Mouse (Mus musculus) ES-Bruce4 (cell line): ENCODE measurements at regions not wholly inside any gene's neighbourhood (a gene's known extent, or its start where the extent isn't known, plus 50 kb on each side); places are given as distances from the start of the nearest gene placed in this dataset.

ENCODE experiments used
- H3K27ac ChIP-seq: 2 replicates; pipeline ENCODE4 v1.5.1; 2012; ENCODE audit warnings: low read length, inconsistent platforms; ENCODE audit not compliant: insufficient read depth
- H3K27me3 ChIP-seq: 2 replicates; pipeline ENCODE4 v1.6.1; 2012; ENCODE audit warnings: mild to moderate bottlenecking, low read length, inconsistent platforms; ENCODE audit not compliant: control insufficient read depth, poor library complexity, insufficient read depth, severe bottlenecking
- H3K36me3 ChIP-seq: 2 replicates; pipeline ENCODE4 v1.6.1; 2012; ENCODE audit warnings: inconsistent platforms, mild to moderate bottlenecking, low read length, moderate library complexity; ENCODE audit not compliant: control insufficient read depth, poor library complexity, insufficient read depth, severe bottlenecking
- H3K4me1 ChIP-seq: one replicate; pipeline ENCODE4 v1.8.1; 2011; ENCODE audit warnings: low read length; ENCODE audit not compliant: control insufficient read depth, insufficient read depth
- H3K4me3 ChIP-seq: 2 replicates; pipeline ENCODE4 v1.5.1; 2011; ENCODE audit warnings: low read depth, mild to moderate bottlenecking, low read length
- H3K9ac ChIP-seq: 2 replicates; pipeline ENCODE4 v1.6.1; 2012; ENCODE audit warnings: low read depth, mild to moderate bottlenecking, inconsistent platforms; ENCODE audit not compliant: poor library complexity, severe bottlenecking
- H3K9me3 ChIP-seq: replicated peaks from 2 replicates; pipeline ENCODE4 v1.6.1; 2012; ENCODE audit warnings: mild to moderate bottlenecking, low read length, inconsistent platforms; ENCODE audit not compliant: control insufficient read depth, poor library complexity, insufficient read depth, severe bottlenecking
- CTCF ChIP-seq: IDR thresholded peaks from one replicate; pipeline ENCODE4 v1.8.1; 2011; ENCODE audit warnings: low read depth, low read length
- EP300 ChIP-seq: IDR thresholded peaks from 2 replicates; pipeline ENCODE4 v1.6.1; 2011; ENCODE audit warnings: low read depth, low read length; ENCODE audit not compliant: insufficient read depth
- POLR2A ChIP-seq: IDR thresholded peaks from one replicate; pipeline ENCODE4 v1.8.1; 2011; ENCODE audit warnings: low read length; ENCODE audit not compliant: insufficient read depth

DNA sequence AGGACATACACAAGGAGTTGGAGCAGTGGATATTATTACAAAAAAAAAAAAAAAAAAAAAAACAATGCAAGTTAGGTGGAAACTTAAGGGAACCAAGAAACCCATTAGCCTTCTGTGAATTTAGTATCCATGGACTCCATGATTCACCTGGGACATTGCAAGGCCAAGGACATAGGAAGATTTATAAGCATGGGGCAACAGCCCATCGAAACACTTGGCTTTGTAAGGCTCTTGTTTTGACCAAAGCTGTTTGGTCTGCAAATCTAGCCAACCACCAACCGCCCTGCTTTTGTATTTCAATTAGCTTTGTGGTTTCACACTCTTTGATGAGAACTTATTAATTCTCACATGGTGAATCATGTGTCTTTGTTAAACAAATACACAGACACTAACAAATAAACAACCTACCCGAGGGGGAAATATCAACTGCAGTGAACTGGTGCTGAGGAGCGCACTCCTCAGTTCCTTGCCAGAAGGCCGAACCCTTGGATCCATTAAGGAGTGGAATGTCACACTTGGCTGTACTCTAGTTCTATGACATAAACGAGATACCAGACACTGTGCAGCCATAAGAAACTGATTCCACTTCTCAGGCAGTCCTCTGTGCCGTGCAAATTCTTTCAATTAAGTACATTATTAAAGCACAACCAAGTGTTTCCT is 529.7 kb downstream of the Tmem38b start:
- Histone ChIP-seq H3K27ac (no peak overlapping the region), H3K9me3 (no peaks in the 10 kb centered on the region), H3K9ac (no peak overlapping the region), H3K36me3 (no peaks in the 10 kb centered on the region), H3K4me1 (no peaks in the 10 kb centered on the region), H3K4me3 (no peak overlapping the region), H3K27me3 (no peaks in the 10 kb centered on the region)
- TF ChIP-seq EP300 (no peak), CTCF (no peak), POLR2A (no peak)

DNA sequence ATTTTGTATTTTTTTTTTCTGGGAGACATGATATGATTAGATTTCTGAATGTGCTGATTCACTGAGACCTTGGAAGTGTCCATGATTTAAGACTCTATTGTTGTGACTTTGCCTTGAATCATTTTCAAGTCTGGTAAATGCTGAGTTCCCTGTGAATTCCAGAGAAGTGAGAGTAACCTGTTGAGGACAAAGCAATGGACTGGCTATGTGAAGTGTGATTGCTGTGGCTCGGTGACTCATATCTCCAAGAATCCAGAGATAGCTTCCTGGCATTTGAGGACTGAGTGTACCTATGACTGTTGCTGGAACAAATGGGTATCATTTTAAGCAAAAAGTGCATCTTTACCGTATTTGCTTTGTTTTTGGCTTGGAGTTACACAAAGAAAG is 530.2 kb downstream of the Tmem38b start:
- H3K27ac ChIP-seq, result no peak overlapping the region
- no peaks in the 10 kb centered on the region for H3K4me1 ChIP-seq
- TF ChIP-seq POLR2A, result no peak
- TF ChIP-seq EP300, result no peak
- no peak for TF ChIP-seq CTCF
- H3K4me3 ChIP-seq, result no peak overlapping the region
- H3K9ac ChIP-seq, result no peak overlapping the region
- H3K9me3 ChIP-seq, result no peaks in the 10 kb centered on the region
- H3K36me3 ChIP-seq, result no peaks in the 10 kb centered on the region
- no peaks in the 10 kb centered on the region for H3K27me3 ChIP-seq

DNA sequence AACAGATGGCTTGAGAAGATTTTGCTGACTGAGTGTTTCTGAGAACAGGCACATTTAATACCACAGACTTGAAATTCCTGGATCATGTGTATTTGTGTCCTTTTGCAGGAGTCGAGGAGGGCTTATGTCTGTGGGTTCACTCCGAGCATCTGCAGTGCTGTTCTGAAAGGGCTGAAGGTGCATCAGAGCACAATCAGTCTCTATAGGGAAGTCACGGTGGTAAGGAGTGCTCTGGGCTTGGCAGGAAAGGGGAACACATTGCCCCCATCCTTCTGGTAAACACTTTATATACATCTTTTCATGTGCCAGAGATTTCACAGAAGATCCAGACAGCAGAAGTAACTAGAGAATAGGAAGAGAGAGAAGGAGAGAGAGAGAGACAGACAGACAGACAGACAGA is 545.1 kb downstream of the Tmem38b start:
- no peaks in the 10 kb centered on the region for H3K4me1 ChIP-seq
- no peak for TF ChIP-seq POLR2A
- no peak for TF ChIP-seq EP300
- TF ChIP-seq CTCF, result no peak

DNA sequence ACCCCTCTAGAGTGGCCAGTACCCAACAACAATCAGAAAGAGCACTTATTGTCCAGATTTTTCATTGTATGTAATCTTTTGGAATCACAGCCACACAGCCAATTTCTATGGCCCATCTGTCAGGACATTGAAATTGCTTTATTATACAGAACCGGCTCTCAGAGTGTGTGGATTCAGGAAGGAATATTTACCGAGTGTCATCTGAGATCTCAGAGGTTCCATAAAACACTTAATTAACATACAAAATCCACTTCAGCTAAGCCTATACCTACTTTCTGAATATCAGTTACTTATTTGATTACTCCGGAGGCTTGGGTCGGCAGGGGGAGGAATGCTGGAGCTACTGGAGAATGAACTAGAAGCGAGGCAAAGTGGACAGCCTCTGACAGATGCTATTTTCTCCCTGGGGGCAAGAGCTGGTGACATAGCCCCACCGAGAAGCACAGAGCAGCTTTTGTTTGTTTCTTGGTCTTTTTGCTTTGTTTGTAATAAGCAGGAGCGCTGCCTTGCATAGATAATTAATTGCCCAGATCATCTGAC is 545.6 kb downstream of the Tmem38b start:
- no peaks in the 10 kb centered on the region for H3K36me3 ChIP-seq
- no peaks in the 10 kb centered on the region for H3K27me3 ChIP-seq
- H3K9ac ChIP-seq, result no peak overlapping the region
- TF ChIP-seq POLR2A, result no peak
- TF ChIP-seq EP300, result no peak
- no peak for TF ChIP-seq CTCF
- H3K9me3 ChIP-seq, result no peaks in the 10 kb centered on the region
- H3K27ac ChIP-seq, result no peak overlapping the region
- H3K4me3 ChIP-seq, result no peak overlapping the region
- no peaks in the 10 kb centered on the region for H3K4me1 ChIP-seq

More for the DNA sequence above, 545.1 kb downstream of the Tmem38b start:
- Histone ChIP-seq H3K27me3 (no peaks in the 10 kb centered on the region), H3K9me3 (no peaks in the 10 kb centered on the region), H3K4me3 (no peak overlapping the region), H3K27ac (no peak overlapping the region), H3K36me3 (no peaks in the 10 kb centered on the region), H3K9ac (no peak overlapping the region)

DNA sequence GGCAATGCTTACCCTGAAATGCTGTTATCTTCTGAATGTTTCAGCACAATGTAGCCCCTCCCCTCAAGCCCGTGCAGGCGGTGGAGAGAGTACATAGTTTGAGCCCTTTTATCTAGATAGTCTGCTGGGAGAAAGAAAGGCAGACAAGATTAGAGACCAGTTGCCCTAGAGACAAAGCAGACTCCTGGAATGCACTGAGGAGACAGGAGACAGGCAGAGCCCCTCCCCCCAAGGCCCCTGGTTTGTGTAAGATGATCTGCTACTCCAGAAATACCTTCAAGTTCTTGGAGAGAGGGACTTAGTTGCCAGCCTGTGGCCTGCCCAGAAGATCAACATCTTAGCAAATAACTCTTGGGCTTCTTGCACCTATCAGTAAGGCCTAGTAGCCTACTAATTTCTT is 547.8 kb downstream of the Tmem38b start:
- no peak overlapping the region for H3K27ac ChIP-seq
- TF ChIP-seq EP300 (0 out of 2 replicates have a peak, but pooled peaks have one; percentile 4), POLR2A (no peak), CTCF (no peak)
- no peaks in the 10 kb centered on the region for H3K36me3 ChIP-seq
- H3K4me3 ChIP-seq, result no peak overlapping the region
- no peaks in the 10 kb centered on the region for H3K27me3 ChIP-seq
- H3K9me3 ChIP-seq, result no peaks in the 10 kb centered on the region
- no peak overlapping the region for H3K9ac ChIP-seq
- no peaks in the 10 kb centered on the region for H3K4me1 ChIP-seq

DNA sequence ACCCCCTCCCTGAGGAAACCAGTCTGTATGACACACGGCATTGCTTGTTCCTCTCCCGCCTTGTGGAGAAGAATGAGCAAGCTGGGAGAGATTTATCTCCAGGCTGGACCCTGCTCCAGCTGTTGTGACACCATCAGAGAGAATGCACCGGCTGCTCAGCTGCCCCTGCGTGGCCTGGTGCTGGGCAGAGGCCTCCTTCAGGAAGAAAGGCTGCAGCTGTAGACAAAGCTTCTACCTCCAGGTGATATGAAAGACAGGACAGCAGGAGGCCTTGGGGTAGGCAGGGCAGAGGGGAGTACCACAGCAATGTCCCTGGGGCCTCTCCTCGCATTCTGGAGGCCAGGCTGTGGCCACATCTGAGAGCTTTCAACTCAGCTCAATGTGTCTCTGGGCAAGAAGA is 548.6 kb downstream of the Tmem38b start:
- Histone ChIP-seq H3K4me1 (no peaks in the 10 kb centered on the region), H3K4me3 (no peak overlapping the region), H3K27ac (no peak overlapping the region), H3K9ac (no peak overlapping the region), H3K27me3 (no peaks in the 10 kb centered on the region), H3K36me3 (no peaks in the 10 kb centered on the region), H3K9me3 (no peaks in the 10 kb centered on the region)
- no peak for TF ChIP-seq CTCF
- TF ChIP-seq POLR2A, result no peak
- no peak for TF ChIP-seq EP300
